Mouse (Mus musculus) cerebellum, adult 11 months (tissue): ENCODE measurements around the gene Thsd7b.
"Not testable (repeated sequence)": the region's sequence is repeated elsewhere in the genome, so short reads cannot be mapped to it uniquely, and the experiment has no call there.

Experiments used
- DNase-seq: peaks from one replicate; pipeline ENCODE4 v3.0.0; 2022

The Thsd7b gene

GRCm38 (mm10) chr1:130130901-130131300 is 857.8 kb downstream of the Thsd7b start:
- no peak for DNase-seq

GRCm38 (mm10) chr1:130166187-130166586 is 893.1 kb downstream of the Thsd7b start:
- DNase-seq, result no peak

GRCm38 (mm10) chr1:130167260-130167659 is 894.2 kb downstream of the Thsd7b start:
- DNase-seq, result no peak

- no peak for DNase-seq
Observed at GRCm38 (mm10) chr1:130169875-130170274, 896.8 kb downstream of the Thsd7b start.

DNA sequence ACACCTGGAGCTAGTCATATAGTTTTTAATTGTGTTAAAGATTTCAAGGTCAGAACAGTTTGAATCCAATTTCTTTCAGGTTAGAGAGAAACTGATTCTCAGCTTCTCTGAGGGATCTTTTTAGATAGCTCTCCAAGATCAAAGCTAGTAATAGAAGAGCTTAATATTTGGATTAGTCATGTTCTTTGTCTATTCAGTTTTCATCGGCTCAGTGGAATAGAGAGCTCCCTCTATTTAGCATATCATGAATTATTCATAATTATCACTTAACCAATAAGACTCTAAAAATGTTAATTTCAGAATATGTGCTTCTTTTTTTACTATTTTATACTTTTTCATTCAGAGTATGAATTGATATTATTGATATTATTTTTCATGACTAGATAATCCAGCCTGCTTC is 897.2 kb downstream of the Thsd7b start:
- DNase-seq, result no peak

DNA sequence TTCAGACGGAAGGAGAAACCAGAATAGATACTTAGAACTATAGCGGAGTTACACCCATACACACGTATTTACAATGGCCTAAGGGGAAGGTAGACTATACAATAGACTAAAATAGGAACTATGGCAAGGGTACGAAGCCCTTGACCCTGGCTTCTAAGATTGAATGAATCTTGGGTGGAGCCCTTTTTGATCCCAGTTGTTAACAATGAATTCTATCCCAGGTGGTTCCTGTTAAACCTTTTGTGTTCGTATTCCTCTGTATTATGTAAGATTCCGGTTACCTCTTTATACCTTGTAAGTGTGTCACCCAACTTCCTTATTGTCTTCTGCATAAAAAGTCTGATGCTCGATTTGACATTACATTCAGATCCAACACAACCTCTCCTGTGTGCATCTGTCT is 913.7 kb downstream of the Thsd7b start:
- not testable (repeated sequence) for DNase-seq

GRCm38 (mm10) chr1:130192190-130193028 is 919.3 kb downstream of the Thsd7b start:
- DNase-seq, result peak; percentile 1

GRCm38 (mm10) chr1:130217404-130217803 is 944.3 kb downstream of the Thsd7b start:
- DNase-seq, result no peak

- no peak for DNase-seq
Observed at GRCm38 (mm10) chr1:130222904-130223303, 949.8 kb downstream of the Thsd7b start.

GRCm38 (mm10) chr1:130245563-130245962 is 972.5 kb downstream of the Thsd7b start:
- no peak for DNase-seq

- DNase-seq, result not testable (repeated sequence)
Observed at GRCm38 (mm10) chr1:130246264-130246663, 973.2 kb downstream of the Thsd7b start.

DNA sequence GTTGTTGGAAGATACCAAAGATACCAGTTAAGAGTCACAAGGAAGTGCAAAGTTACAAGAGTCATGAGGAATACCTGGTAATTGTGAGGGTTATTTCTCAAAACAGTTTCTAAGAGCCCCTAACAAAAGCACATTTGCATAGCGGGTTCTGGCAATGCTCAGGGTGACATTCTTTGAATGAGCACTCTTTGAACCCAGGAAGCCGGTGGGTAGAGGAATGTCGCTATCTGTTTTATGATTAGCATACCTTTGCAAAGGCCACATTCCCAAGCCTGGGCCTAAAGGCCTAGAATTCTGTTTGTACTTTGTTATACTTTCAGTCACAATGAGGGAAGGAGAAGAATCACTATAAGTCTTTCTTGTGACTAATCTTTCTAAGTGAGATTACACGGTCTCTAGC is 973.8 kb downstream of the Thsd7b start:
- DNase-seq, result not testable (repeated sequence)

- no peak for DNase-seq
Observed at GRCm38 (mm10) chr1:130262046-130262445, 988.9 kb downstream of the Thsd7b start.
